Mouse (Mus musculus) C2C12 (cell line): ENCODE results near the gene Blm. TPM values are rescaled to one million over a fixed set of nuclear protein-coding genes. Genes with fewer than 3 reads are reported as not detected.

ENCODE experiments used
- H3K27me3 ChIP-seq: one replicate; pipeline ENCODE4 v1.6.1; 2011; ENCODE audit not compliant: control insufficient read depth, insufficient read depth, insufficient read length
- H3K36me3 ChIP-seq: one replicate; pipeline ENCODE4 v1.6.1; 2011; ENCODE audit not compliant: control insufficient read depth, insufficient read depth
- H3K4me3 ChIP-seq: one replicate; pipeline ENCODE4 v1.5.1; 2011; ENCODE audit warnings: mild to moderate bottlenecking, control low read depth; ENCODE audit not compliant: poor library complexity, insufficient read depth, severe bottlenecking
- H3K79me2 ChIP-seq: one replicate; pipeline ENCODE4 v1.6.1; 2011; ENCODE audit not compliant: control insufficient read depth, insufficient read depth
- H3K79me3 ChIP-seq: one replicate; pipeline ENCODE4 v1.6.1; 2011; ENCODE audit warnings: low read depth, control low read depth
- H3ac ChIP-seq: one replicate; pipeline ENCODE3; 2011; ENCODE audit warnings: low read depth; ENCODE audit not compliant: control insufficient read depth, insufficient read length
- CEBPB ChIP-seq: IDR thresholded peaks from one replicate; pipeline ENCODE4 v1.6.1; 2011; ENCODE audit warnings: low read depth, mild to moderate bottlenecking, control low read depth, moderate library complexity
- CTCF ChIP-seq: IDR thresholded peaks from one replicate; pipeline ENCODE4 v1.5.1; 2011; ENCODE audit not compliant: control insufficient read depth, insufficient read depth, insufficient read length
- FOSL1 ChIP-seq: IDR thresholded peaks from one replicate; pipeline ENCODE4 v1.8.0; 2011; ENCODE audit warnings: mild to moderate bottlenecking, low read length; ENCODE audit not compliant: poor library complexity, insufficient read depth, severe bottlenecking
- MAX ChIP-seq: IDR thresholded peaks from one replicate; pipeline ENCODE4 v1.6.1; 2011; ENCODE audit warnings: mild to moderate bottlenecking, control low read depth
- MYOD1 ChIP-seq: IDR thresholded peaks from one replicate; pipeline ENCODE4 v1.6.1; 2011; ENCODE audit warnings: low read depth; ENCODE audit not compliant: control insufficient read depth, insufficient read length
- MYOG ChIP-seq: IDR thresholded peaks from one replicate; pipeline ENCODE4 v1.6.1; 2011; ENCODE audit not compliant: control insufficient read depth, insufficient read length; ENCODE audit errors: extremely low read depth
- USF1 ChIP-seq: IDR thresholded peaks from one replicate; pipeline ENCODE4 v1.6.1; 2011; ENCODE audit warnings: low read depth, mild to moderate bottlenecking, control low read depth, moderate library complexity
- polyA plus RNA-seq: library from polyadenylated mRNA; unstranded; fragments of >200 nt; fragmentation: generic; extraction: Trizol; gene quantifications from one replicate; pipeline ENCODE4 v1.2.1, GENCODE M21; 2012; ENCODE audit warnings: missing spikeins

Blm gene
- polyA plus RNA-seq, 1 experiment: 2.6 TPM

DNA sequence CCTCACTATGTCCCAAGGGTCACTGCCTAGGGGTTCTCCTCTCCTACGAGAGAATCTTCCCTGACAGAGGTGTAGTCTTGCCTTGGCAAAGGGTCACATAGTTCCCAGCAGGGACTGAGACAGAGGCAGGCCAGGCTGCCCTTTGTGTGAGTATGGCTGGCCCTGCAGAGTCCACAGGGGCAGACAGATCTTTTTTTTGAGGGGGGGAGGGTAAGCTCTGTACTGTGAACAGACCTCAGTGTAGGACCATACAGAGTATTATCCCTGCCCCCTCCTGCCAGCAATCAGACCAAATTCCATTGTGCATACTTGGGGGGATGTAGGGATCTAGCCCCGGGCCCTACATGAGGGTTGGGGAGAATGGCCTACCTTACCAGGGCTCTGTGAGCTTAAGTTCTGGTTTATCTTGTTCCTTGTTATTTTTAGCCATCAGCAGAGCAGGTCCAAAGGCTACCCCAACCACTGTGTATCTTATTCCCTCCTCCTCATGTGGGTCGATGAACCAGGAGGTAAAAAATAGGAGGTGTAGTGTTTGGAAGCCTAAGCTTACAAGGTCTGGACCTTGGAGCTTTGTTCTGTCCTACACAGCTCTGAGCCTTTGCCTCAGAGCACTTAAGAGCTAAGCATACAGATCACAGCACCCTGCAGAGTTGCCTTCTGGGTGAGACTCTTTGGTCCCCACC lies 83.2 kb downstream of the Blm start:
- no peaks in the 10 kb centered on the region for H3K36me3 ChIP-seq
- no peaks in the 10 kb centered on the region for H3K79me3 ChIP-seq
- H3K4me3 ChIP-seq: no peak overlapping the region
- H3K79me2 ChIP-seq: no peaks in the 10 kb centered on the region
- H3K27me3 ChIP-seq: no peaks in the 10 kb centered on the region
- no peak for TF ChIP-seq USF1
- TF ChIP-seq MYOG: no peak
- TF ChIP-seq MYOD1: no peak
- TF ChIP-seq CTCF: no peak
- TF ChIP-seq MAX: no peak
- TF ChIP-seq FOSL1: no peak
- TF ChIP-seq CEBPB: no peak
- H3ac ChIP-seq: no peak overlapping the region

DNA sequence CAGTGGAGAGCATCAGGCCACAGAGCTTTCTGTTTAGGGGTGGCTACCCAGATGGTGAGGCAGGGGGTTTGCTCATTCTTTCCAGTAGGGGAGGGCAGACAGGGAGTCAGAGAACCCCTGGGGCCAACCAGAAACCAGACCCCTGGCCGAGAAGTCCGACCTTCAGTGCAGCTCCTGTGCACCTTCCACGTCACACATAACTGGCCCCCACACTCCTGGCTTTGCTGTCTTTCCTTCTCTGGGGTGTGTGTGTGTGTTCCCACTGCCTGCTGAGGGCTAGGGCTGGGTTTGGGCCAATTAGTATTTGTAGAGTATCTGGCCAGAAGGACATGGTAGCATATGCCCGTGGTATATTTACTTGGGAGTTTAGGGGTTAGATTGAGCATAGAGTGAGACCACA lies 84.6 kb downstream of the Blm start:
- Histone ChIP-seq H3K4me3 (no peak overlapping the region), H3K79me2 (no peaks in the 10 kb centered on the region), H3ac (no peak overlapping the region), H3K27me3 (no peaks in the 10 kb centered on the region), H3K79me3 (no peaks in the 10 kb centered on the region), H3K36me3 (no peaks in the 10 kb centered on the region)
- no peak for TF ChIP-seq CTCF
- TF ChIP-seq MYOD1: no peak
- no peak for TF ChIP-seq USF1
- no peak for TF ChIP-seq MYOG
- no peak for TF ChIP-seq MAX
- TF ChIP-seq CEBPB: no peak
- TF ChIP-seq FOSL1: no peak

DNA sequence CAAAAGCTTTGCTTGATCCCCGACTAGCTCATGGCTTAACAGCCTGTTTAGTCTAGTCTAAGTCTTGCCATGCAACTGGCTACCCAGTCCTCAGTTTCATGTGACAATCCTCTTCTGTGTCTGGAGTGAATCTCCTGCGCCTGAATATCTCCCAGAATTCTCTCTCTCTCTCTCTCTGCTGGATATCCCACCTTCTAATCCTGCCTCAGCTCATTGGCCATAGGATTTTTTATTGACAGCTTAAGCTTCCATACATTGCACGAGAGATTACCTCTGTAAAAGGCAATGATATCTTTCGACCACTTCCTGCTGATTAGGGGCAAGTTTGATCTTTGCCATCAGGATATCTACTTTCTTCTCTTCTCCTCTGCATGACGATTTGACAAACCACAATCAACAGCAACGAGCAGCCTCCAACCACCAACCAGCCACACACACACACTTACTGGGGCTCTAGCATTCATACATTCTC lies 85.3 kb downstream of the Blm start:
- TF ChIP-seq CEBPB (no peak), MAX (no peak), MYOD1 (no peak), CTCF (no peak)

DNA sequence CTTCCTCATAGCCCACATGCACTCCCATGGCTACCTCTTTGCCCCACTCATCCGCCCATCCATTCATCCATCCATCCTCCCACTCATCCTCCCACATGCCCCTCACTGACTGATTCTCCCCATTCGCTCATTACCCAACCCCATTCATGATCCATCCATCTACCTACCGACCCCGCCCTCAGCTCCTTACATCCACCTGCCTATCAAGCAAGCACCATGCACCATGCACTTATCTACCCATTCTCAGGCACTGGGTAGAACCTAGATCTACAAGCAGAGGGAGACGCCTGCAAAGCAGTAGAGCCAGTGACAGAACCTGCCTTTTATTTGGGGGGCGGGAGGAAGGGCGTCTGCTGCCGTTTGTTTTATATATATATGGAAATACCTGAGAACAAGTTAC lies 87.6 kb downstream of the Blm start:
- H3K79me2 ChIP-seq: no peaks in the 10 kb centered on the region
- H3ac ChIP-seq: no peak overlapping the region
- no peaks in the 10 kb centered on the region for H3K27me3 ChIP-seq
- no peak for TF ChIP-seq MYOG
- no peak for TF ChIP-seq FOSL1
- no peak for TF ChIP-seq CTCF
- no peak for TF ChIP-seq CEBPB
- TF ChIP-seq MYOD1: no peak
- H3K79me3 ChIP-seq: no peaks in the 10 kb centered on the region
- H3K4me3 ChIP-seq: no peak overlapping the region
- no peaks in the 10 kb centered on the region for H3K36me3 ChIP-seq

More for the DNA sequence above, 85.3 kb downstream of the Blm start:
- Histone ChIP-seq H3K79me2 (no peaks in the 10 kb centered on the region), H3K27me3 (no peaks in the 10 kb centered on the region), H3K4me3 (no peak overlapping the region), H3K36me3 (no peaks in the 10 kb centered on the region), H3ac (no peak overlapping the region), H3K79me3 (no peaks in the 10 kb centered on the region)

DNA sequence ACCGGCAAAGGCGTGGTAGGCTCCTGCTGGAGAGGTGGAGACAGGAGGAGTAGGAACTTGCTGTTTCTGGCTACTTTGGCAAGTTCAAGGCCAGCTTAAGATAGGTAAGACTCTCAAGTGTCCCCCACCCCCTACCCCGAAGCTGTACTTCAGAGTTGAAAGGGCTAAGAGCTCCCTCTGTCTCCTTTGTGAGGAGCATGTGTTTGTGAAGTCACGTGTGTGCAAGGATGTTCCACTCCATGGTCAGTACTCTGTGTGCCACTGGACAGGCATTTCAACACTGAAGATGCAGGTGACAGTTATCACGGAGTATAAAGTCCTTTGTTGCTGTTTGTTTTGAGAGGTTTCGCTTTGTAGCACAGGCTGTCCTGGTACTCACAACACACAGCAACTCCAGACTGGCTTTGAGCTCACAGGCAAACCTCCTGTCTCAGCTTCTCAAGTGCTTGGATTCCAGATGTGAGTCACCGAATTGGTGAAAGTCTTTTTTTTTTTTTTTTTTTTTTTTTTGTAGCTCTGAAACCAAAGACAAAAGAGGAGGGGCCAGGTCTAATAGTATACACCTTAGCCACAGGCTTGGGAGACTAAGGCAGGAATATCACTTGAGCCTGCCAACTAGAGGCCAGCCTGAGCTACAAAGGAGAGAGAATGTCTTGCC lies 88.6 kb downstream of the Blm start:
- H3K79me3 ChIP-seq: no peaks in the 10 kb centered on the region
- no peak overlapping the region for H3K4me3 ChIP-seq
- H3K36me3 ChIP-seq: no peaks in the 10 kb centered on the region
- TF ChIP-seq USF1: no peak
- TF ChIP-seq MAX: no peak
- TF ChIP-seq FOSL1: no peak
- TF ChIP-seq CEBPB: no peak
- TF ChIP-seq MYOG: no peak
- TF ChIP-seq CTCF: no peak
- TF ChIP-seq MYOD1: no peak
- no peaks in the 10 kb centered on the region for H3K27me3 ChIP-seq
- no peak overlapping the region for H3ac ChIP-seq
- no peaks in the 10 kb centered on the region for H3K79me2 ChIP-seq
